Mouse (Mus musculus) midbrain, embryonic 10.5 days (tissue): ENCODE measurements around the gene Arhgap29. TPM values are rescaled to one million over a fixed set of nuclear protein-coding genes. Genes with fewer than 3 reads are reported as not detected.
A peak's percentile ranks its signal among the peaks of the same experiment; 100 is the strongest.

Experiments used
- DNase-seq: peaks from one replicate; pipeline ENCODE4 v3.0.0-alpha.2; 2017; ENCODE audit warnings: low spot score
- H3K27ac ChIP-seq: fragments of 300-500 bp; sonication (generic); replicated peaks from 2 replicates; pipeline ENCODE4 v1.5.1; 2016; ENCODE audit warnings: mild to moderate bottlenecking
- H3K27me3 ChIP-seq: fragments of 300-500 bp; sonication (generic); 2 replicates; pipeline ENCODE4 v1.6.1; 2016; ENCODE audit warnings: low read depth, mild to moderate bottlenecking; ENCODE audit not compliant: poor library complexity, severe bottlenecking
- H3K36me3 ChIP-seq: fragments of 300-500 bp; sonication (generic); 2 replicates; pipeline ENCODE4 v1.6.1; 2016; ENCODE audit warnings: mild to moderate bottlenecking, moderate library complexity
- H3K4me1 ChIP-seq: fragments of 300-500 bp; sonication (generic); 2 replicates; pipeline ENCODE4 v1.6.1; 2016
- H3K4me3 ChIP-seq: fragments of 300-500 bp; sonication (generic); 2 replicates; pipeline ENCODE4 v1.5.1; 2016; ENCODE audit warnings: mild to moderate bottlenecking, moderate library complexity
- H3K9me3 ChIP-seq: fragments of 300-500 bp; sonication (generic); replicated peaks from 2 replicates; pipeline ENCODE4 v1.6.1; 2016; ENCODE audit warnings: mild to moderate bottlenecking
- WGBS: fragments of 180-500 bp; shearing (Covaris S2); methylation state at CpG from one replicate; pipeline ENCODE4 v1.1.7; 2016; 5-methylcytosine and 5-hydroxymethylcytosine counted together
- polyA plus RNA-seq: library from polyadenylated mRNA; unstranded; fragments of >200 nt; fragmentation: Nextera tagmentation; extraction: Ambion mirVana; gene quantifications from 2 replicates; pipeline ENCODE4 v1.2.1, GENCODE M21; 2016

Gene Arhgap29
- polyA plus RNA-seq, 1 experiment from 2014 or later, result 27.0 TPM

- Histone ChIP-seq H3K4me3 (no peak overlapping the region), H3K9me3 (no peaks in the 10 kb centered on the region; the same call in 1 of the 2 replicates), H3K36me3 (no peaks in the 10 kb centered on the region), H3K27ac (no peak overlapping the region), H3K4me1 (peaks cover 11% of the 10 kb centered on the region), H3K27me3 (peaks cover 43% of the 10 kb centered on the region)
- WGBS, result 89% methylated on average over 2 of the region's 2 CpGs
- DNase-seq, result no peak
Measured at GRCm38 (mm10) chr3:121951116-121951515, 1.2 kb upstream of the Arhgap29 start.

- no peaks in the 10 kb centered on the region for H3K36me3 ChIP-seq
- under 1% methylated on average over 43 of the region's 44 CpGs for WGBS
- H3K4me1 ChIP-seq, result peaks cover 11% of the 10 kb centered on the region
- no peaks in the 10 kb centered on the region; the same call in 1 of the 2 replicates for H3K9me3 ChIP-seq
- peak; percentile 82 for DNase-seq
- peak overlapping the region; percentile 73 for H3K4me3 ChIP-seq
- peaks cover 43% of the 10 kb centered on the region for H3K27me3 ChIP-seq
- H3K27ac ChIP-seq, result peak overlapping the region; percentile 83
Measured at GRCm38 (mm10) chr3:121953049-121953432, 700 bp downstream of the Arhgap29 start.

GRCm38 (mm10) chr3:121953433-121954161 is 1.3 kb downstream of the Arhgap29 start:
- Histone ChIP-seq H3K4me3 (peak overlapping the region; percentile 73), H3K36me3 (no peaks in the 10 kb centered on the region), H3K27me3 (peaks cover 43% of the 10 kb centered on the region), H3K4me1 (peaks cover 11% of the 10 kb centered on the region), H3K9me3 (no peaks in the 10 kb centered on the region; the same call in 1 of the 2 replicates), H3K27ac (peak overlapping the region; percentile 83)
- WGBS, result under 1% methylated on average over 50 of the region's 53 CpGs
- DNase-seq, result peak; percentile 48

GRCm38 (mm10) chr3:121954421-121954820 is 2.1 kb downstream of the Arhgap29 start:
- H3K36me3 ChIP-seq, result no peaks in the 10 kb centered on the region
- peaks cover 43% of the 10 kb centered on the region for H3K27me3 ChIP-seq
- H3K9me3 ChIP-seq, result no peaks in the 10 kb centered on the region; the same call in 1 of the 2 replicates
- DNase-seq, result no peak
- no peak overlapping the region for H3K4me3 ChIP-seq
- H3K27ac ChIP-seq, result no peak overlapping the region
- peaks cover 11% of the 10 kb centered on the region for H3K4me1 ChIP-seq
- WGBS, result 53% methylated on average over 2 of the region's 2 CpGs

- H3K4me3 ChIP-seq, result no peak overlapping the region
- H3K4me1 ChIP-seq, result peaks cover 11% of the 10 kb centered on the region
- H3K9me3 ChIP-seq, result no peaks in the 10 kb centered on the region; the same call in 1 of the 2 replicates
- H3K36me3 ChIP-seq, result no peaks in the 10 kb centered on the region
- no peak overlapping the region for H3K27ac ChIP-seq
- peaks cover 43% of the 10 kb centered on the region for H3K27me3 ChIP-seq
- no peak for DNase-seq
- WGBS, result 96% methylated on average over 4 of the region's 4 CpGs
Measured at GRCm38 (mm10) chr3:121955527-121955926, 3.2 kb downstream of the Arhgap29 start.

- Histone ChIP-seq H3K27me3 (peaks cover 40% of the 10 kb centered on the region), H3K9me3 (no peaks in the 10 kb centered on the region; the same call in 1 of the 2 replicates), H3K27ac (no peak overlapping the region), H3K4me1 (peaks cover 11% of the 10 kb centered on the region), H3K36me3 (no peaks in the 10 kb centered on the region), H3K4me3 (no peak overlapping the region)
- DNase-seq, result no peak
- 85% methylated on average over 7 of the region's 7 CpGs for WGBS
Measured at GRCm38 (mm10) chr3:121956789-121957188, 4.4 kb downstream of the Arhgap29 start.

- Histone ChIP-seq H3K4me1 (peaks cover 11% of the 10 kb centered on the region), H3K9me3 (no peaks in the 10 kb centered on the region; the same call in 1 of the 2 replicates), H3K27me3 (peaks cover 31% of the 10 kb centered on the region), H3K4me3 (no peak overlapping the region), H3K27ac (no peak overlapping the region), H3K36me3 (no peaks in the 10 kb centered on the region)
- no peak for DNase-seq
- WGBS, result 87% methylated on average over 2 of the region's 2 CpGs
Measured at GRCm38 (mm10) chr3:121957606-121958344, 5.4 kb downstream of the Arhgap29 start.

- no peaks in the 10 kb centered on the region for H3K9me3 ChIP-seq
- no peak overlapping the region for H3K4me3 ChIP-seq
- H3K27ac ChIP-seq, result no peak overlapping the region
- H3K36me3 ChIP-seq, result no peaks in the 10 kb centered on the region
- H3K4me1 ChIP-seq, result peaks cover 22% of the 10 kb centered on the region
- H3K27me3 ChIP-seq, result peaks cover 22% of the 10 kb centered on the region
- peak; percentile 48 for DNase-seq
Measured at GRCm38 (mm10) chr3:121964173-121964572, 11.8 kb downstream of the Arhgap29 start.

- no peaks in the 10 kb centered on the region for H3K9me3 ChIP-seq
- DNase-seq, result peak; percentile 90
- H3K27ac ChIP-seq, result peak overlapping the region; percentile 79
- H3K36me3 ChIP-seq, result no peaks in the 10 kb centered on the region
- peak overlapping the region; percentile 71 for H3K4me3 ChIP-seq
- H3K4me1 ChIP-seq, result peaks cover 23% of the 10 kb centered on the region
- peaks cover 29% of the 10 kb centered on the region for H3K27me3 ChIP-seq
- under 1% methylated on average over 33 of the region's 33 CpGs for WGBS
Measured at GRCm38 (mm10) chr3:121967681-121968476, 15.5 kb downstream of the Arhgap29 start.

- H3K27me3 ChIP-seq, result peaks cover 29% of the 10 kb centered on the region
- H3K27ac ChIP-seq, result no peak overlapping the region; the same call in 1 of the 2 replicates
- H3K4me3 ChIP-seq, result peak overlapping the region; percentile 71
- 3% methylated on average over 8 of the region's 8 CpGs for WGBS
- H3K36me3 ChIP-seq, result no peaks in the 10 kb centered on the region
- H3K9me3 ChIP-seq, result no peaks in the 10 kb centered on the region
- peak; percentile 37 for DNase-seq
- H3K4me1 ChIP-seq, result peaks cover 23% of the 10 kb centered on the region
Measured at GRCm38 (mm10) chr3:121968621-121969020, 16.3 kb downstream of the Arhgap29 start.

GRCm38 (mm10) chr3:121969451-121969850 is 17.1 kb downstream of the Arhgap29 start:
- H3K4me3 ChIP-seq, result peak overlapping the region; percentile 71

GRCm38 (mm10) chr3:121973761-121974160 is 21.4 kb downstream of the Arhgap29 start:
- H3K36me3 ChIP-seq, result no peaks in the 10 kb centered on the region
- no peaks in the 10 kb centered on the region for H3K9me3 ChIP-seq
- H3K27me3 ChIP-seq, result peaks cover 11% of the 10 kb centered on the region
- H3K4me1 ChIP-seq, result peaks cover 5% of the 10 kb centered on the region
- no peak overlapping the region for H3K4me3 ChIP-seq
- no peak for DNase-seq
- WGBS, result 92% methylated on average over 5 of the region's 5 CpGs
- no peak overlapping the region for H3K27ac ChIP-seq

More at GRCm38 (mm10) chr3:121969451-121969850, 17.1 kb downstream of the Arhgap29 start:
- no peaks in the 10 kb centered on the region for H3K9me3 ChIP-seq
- no peak for DNase-seq
- 66% methylated on average over 1 of the region's 1 CpGs for WGBS
- no peak overlapping the region for H3K27ac ChIP-seq
- peaks cover 23% of the 10 kb centered on the region for H3K4me1 ChIP-seq
- H3K27me3 ChIP-seq, result peaks cover 29% of the 10 kb centered on the region
- no peaks in the 10 kb centered on the region for H3K36me3 ChIP-seq
